Mouse (Mus musculus) bone marrow, adult 2 months (tissue): ENCODE measurements around the gene Dlgap1. TPM values are rescaled to one million over a fixed set of nuclear protein-coding genes. Genes with fewer than 3 reads are reported as not detected.

ENCODE experiments used
- H3K27ac ChIP-seq: fragments of 200-500 bp; 2 replicates; pipeline ENCODE4 v1.5.1; 2012; ENCODE audit warnings: low read depth, mild to moderate bottlenecking, control low read depth, inconsistent platforms, low read length; ENCODE audit not compliant: control insufficient read depth, poor library complexity, insufficient read depth
- H3K4me1 ChIP-seq: fragments of 200-500 bp; 2 replicates; pipeline ENCODE4 v1.6.1; 2011; ENCODE audit warnings: low read length; ENCODE audit not compliant: control insufficient read depth, insufficient read depth
- H3K4me3 ChIP-seq: fragments of 200-500 bp; replicated peaks from 2 replicates; pipeline ENCODE3; 2011; ENCODE audit warnings: mild to moderate bottlenecking, low read depth, low read length, control low read depth; ENCODE audit not compliant: control insufficient read depth
- CTCF ChIP-seq: fragments of 200-500 bp; IDR thresholded peaks from 2 replicates; pipeline ENCODE4 v1.5.1; 2011; ENCODE audit warnings: low read length, control low read depth; ENCODE audit not compliant: control insufficient read depth, insufficient read depth
- POLR2A ChIP-seq: fragments of 200-500 bp; IDR thresholded peaks from 2 replicates; pipeline ENCODE4 v1.6.1; 2011; ENCODE audit warnings: low read depth, mild to moderate bottlenecking, control low read depth, low read length, borderline replicate concordance; ENCODE audit not compliant: control insufficient read depth
- WGBS: fragments of 180-500 bp; shearing (Covaris S2); methylation state at CpG from one replicate; pipeline ENCODE4 v1.1.7; 2018; 5-methylcytosine and 5-hydroxymethylcytosine counted together
- polyA plus RNA-seq: library from polyadenylated mRNA; stranded (reverse); fragments of >200 nt; gene quantifications from 2 replicates; pipeline ENCODE4 v1.2.4, GENCODE M21; 2011; ENCODE audit warnings: low replicate concordance; ENCODE audit not compliant: missing spikeins, insufficient read depth, insufficient read length

Dlgap1 gene
- polyA plus RNA-seq, 1 experiment: not detected

DNA sequence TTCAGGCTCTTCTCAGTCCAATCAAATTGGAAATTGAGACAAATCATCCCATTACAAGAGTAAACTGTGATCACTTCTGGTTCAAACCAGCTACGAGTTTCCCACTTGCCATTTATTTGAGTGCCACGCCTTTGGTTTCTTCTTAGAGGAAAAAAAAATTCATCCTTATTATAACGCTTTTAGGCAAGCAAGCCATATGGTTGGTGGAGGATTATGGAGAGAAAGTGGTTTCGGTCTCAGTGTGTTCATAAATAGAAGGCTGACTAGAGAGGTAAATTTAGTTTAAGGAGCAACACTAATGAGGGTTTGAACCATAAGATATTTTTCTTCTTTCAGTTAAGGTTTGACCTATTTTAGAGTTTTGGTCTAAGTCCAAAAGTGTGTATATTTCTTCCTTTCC is 522.7 kb downstream of the Dlgap1 start:
- no peak overlapping the region for H3K27ac ChIP-seq
- H3K4me1 ChIP-seq: no peaks in the 10 kb centered on the region
- no peak overlapping the region for H3K4me3 ChIP-seq
- WGBS: 84% methylated on average over 4 of the region's 4 CpGs
- no peak for TF ChIP-seq CTCF
- no peak for TF ChIP-seq POLR2A

GRCm38 (mm10) chr17:70494338-70494737 is 525.5 kb downstream of the Dlgap1 start:
- Histone ChIP-seq H3K4me3 (no peak overlapping the region), H3K4me1 (no peaks in the 10 kb centered on the region), H3K27ac (no peak overlapping the region)
- TF ChIP-seq CTCF: no peak
- TF ChIP-seq POLR2A: no peak
- 70% methylated on average over 4 of the region's 4 CpGs for WGBS

DNA sequence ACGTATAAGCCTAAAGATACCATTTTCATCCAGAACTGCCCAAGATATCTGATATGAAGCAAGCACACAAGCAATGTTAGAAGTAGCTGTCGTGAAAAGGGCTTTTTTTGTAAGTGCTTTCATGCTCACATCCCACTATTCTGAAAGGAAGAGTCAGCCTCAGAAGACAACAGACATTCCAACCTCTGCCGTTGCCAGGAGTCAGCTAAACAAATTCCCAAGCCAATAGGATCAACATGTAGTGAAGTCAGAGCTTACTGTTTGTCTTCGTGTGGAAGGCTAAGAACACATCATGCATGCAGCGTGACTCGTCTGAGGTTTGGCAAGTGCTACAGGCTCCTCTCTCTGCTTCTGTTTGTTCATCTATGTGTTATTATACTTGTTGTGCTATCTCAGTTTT is 529.4 kb downstream of the Dlgap1 start:
- no peak overlapping the region for H3K27ac ChIP-seq
- 83% methylated on average over 6 of the region's 6 CpGs for WGBS
- no peaks in the 10 kb centered on the region; the same call in 1 of the 2 replicates for H3K4me1 ChIP-seq
- no peak for TF ChIP-seq CTCF
- no peak for TF ChIP-seq POLR2A
- H3K4me3 ChIP-seq: no peak overlapping the region

DNA sequence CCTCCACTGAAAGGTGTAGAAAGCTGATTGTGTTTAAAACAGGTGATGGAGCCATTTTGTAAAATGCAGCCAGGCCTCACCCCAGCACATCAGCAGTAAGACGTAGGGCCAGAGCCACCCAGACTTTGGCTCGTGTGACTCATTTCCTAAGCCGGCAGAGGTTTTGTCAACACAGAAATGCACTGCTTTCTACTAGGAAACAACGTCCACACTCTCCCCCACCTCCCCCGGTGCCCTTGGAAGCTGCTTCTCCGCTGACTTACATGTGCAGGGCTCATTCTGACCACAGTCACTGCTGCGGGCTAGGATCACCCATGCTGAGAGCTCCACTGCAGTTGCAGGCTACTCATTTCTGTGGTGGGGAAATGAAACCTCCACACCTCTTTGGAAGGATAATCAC is 533.1 kb downstream of the Dlgap1 start:
- 3% methylated on average over 7 of the region's 7 CpGs for WGBS
- TF ChIP-seq POLR2A: no peak
- TF ChIP-seq CTCF: no peak
- Histone ChIP-seq H3K27ac (no peak overlapping the region), H3K4me1 (no peaks in the 10 kb centered on the region; the same call in 1 of the 2 replicates), H3K4me3 (no peak overlapping the region)

GRCm38 (mm10) chr17:70507759-70508158 is 538.9 kb downstream of the Dlgap1 start:
- H3K4me3 ChIP-seq: no peak overlapping the region
- no peak for TF ChIP-seq POLR2A
- TF ChIP-seq CTCF: no peak
- no peak overlapping the region for H3K27ac ChIP-seq
- WGBS: 62% methylated on average over 4 of the region's 4 CpGs
- no peaks in the 10 kb centered on the region; the same call in 1 of the 2 replicates for H3K4me1 ChIP-seq

DNA sequence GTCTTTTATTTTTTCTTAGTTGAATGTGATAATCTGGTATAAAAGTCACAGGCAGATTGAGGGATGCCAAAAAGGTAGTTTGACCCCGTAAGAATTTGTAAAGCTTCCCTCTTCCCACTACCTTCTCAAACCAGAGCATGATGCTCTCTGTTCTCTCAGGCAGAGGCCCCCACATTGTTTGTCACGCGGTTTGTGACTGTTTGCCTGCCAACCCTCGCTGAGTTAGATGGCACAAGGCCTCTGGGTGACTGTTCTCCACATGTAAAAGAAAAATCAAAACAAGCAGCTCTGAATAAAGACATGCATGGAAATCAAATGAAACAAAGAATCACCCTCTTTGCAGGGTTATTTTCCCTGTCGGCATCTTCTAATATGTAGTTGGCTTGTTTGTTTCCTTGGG is 541.6 kb downstream of the Dlgap1 start:
- TF ChIP-seq POLR2A: no peak
- no peak for TF ChIP-seq CTCF
- no peak overlapping the region for H3K27ac ChIP-seq
- 79% methylated on average over 5 of the region's 5 CpGs for WGBS
- no peaks in the 10 kb centered on the region; the same call in 1 of the 2 replicates for H3K4me1 ChIP-seq
- H3K4me3 ChIP-seq: no peak overlapping the region

DNA sequence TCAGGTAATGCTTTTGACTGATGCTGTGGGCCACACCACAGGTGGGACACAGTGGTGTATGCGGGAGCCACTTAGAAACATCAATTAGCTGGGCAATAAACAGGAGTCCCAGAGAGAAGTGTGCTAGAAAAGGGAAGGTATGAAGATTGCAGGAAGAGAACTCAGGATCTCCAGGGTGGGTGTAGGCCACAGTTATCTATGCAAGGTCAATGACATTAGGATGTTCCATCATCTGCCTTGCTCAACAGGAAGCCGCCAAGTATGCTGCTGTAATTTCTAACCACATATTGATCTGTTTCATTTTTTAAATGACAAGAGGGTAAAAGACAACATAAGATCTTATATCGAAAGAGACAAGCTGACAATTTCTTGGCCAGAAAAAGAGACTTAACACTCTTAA is 542.5 kb downstream of the Dlgap1 start:
- TF ChIP-seq CTCF: no peak
- TF ChIP-seq POLR2A: no peak
- Histone ChIP-seq H3K4me3 (no peak overlapping the region), H3K27ac (no peak overlapping the region), H3K4me1 (no peaks in the 10 kb centered on the region; the same call in 1 of the 2 replicates)
- WGBS: 49% methylated on average over 3 of the region's 3 CpGs

DNA sequence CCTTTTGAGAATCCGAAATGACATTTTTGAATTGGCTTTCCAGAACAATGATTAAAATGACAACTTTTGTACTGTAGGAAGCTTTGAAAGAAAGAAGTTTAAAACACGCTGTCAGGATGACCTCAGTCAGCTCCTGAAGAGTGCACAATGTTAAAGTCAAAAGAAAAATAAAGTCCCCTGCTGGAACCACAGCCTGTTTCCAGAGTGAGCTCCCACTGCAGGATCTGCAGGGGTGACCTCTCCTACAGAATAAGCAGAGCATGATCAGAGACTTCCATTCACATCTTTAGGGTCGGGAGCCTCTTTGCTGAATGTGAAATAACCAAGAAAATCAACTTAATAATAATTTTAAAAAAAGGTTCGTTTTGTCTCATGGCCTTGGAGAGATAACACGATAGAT is 544.9 kb downstream of the Dlgap1 start:
- H3K4me3 ChIP-seq: no peak overlapping the region
- TF ChIP-seq CTCF: no peak
- TF ChIP-seq POLR2A: no peak
- WGBS: 76% methylated on average over 5 of the region's 5 CpGs
- H3K27ac ChIP-seq: no peak overlapping the region
- no peaks in the 10 kb centered on the region; the same call in 1 of the 2 replicates for H3K4me1 ChIP-seq

- Histone ChIP-seq H3K4me1 (no peaks in the 10 kb centered on the region), H3K27ac (no peak overlapping the region), H3K4me3 (no peak overlapping the region)
- WGBS: 87% methylated on average over 18 of the region's 18 CpGs
- no peak for TF ChIP-seq POLR2A
- no peak for TF ChIP-seq CTCF
Observed at GRCm38 (mm10) chr17:70516506-70516905, 547.6 kb downstream of the Dlgap1 start.
